Mouse (Mus musculus) lung, postnatal 14 days (tissue): ENCODE results near the gene Ccin.

Experiments used
- DNase-seq: peaks from one replicate; pipeline ENCODE4 v3.0.0; 2021

The Ccin gene

GRCm38 (mm10) chr4:44013391-44014070, 30.2 kb downstream of the Ccin start:
- no peak for DNase-seq

- DNase-seq: no peak
Measured at GRCm38 (mm10) chr4:44016071-44016470, 32.8 kb downstream of the Ccin start.

DNA sequence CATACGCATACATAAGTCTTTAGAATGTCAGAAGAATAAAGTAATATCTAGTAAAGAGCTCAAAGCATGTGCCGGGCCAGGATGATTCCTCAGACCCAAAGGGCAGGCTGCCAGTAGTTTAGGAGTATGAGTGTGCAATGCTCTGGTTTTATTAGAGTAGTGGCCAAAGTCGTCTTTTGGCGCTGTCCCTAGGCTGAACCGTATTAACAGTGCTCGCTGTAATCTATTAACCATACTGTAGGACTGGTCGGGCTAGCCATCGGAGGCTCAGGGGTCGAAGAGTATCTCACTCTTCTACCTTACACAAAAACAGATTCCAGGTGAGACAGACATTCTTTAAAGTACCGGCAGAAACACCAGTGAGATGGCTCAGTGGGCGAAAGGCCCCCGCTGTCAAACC, 33.5 kb downstream of the Ccin start:
- DNase-seq: no peak

GRCm38 (mm10) chr4:44022323-44022722, 39.0 kb downstream of the Ccin start:
- DNase-seq: no peak

DNA sequence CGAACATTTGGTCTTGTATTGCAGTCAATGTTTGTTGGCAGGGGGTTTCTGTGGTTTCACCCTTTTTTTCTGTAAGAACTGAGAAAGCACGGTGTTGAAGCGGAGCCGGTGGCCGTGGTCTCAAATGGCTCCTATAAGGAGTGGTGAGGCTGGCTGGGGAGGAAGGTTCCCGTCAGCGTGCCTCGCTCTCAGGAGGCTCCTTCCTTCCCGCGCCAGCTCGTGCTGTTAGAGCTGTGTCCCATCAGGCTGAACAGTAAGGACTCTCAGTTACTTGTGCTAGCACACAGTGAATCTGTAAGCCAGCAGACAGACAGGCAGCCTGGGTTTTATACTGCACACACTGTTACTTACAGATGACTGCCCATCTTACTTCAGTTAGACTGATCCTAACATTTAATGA, 39.5 kb downstream of the Ccin start:
- no peak for DNase-seq

DNA sequence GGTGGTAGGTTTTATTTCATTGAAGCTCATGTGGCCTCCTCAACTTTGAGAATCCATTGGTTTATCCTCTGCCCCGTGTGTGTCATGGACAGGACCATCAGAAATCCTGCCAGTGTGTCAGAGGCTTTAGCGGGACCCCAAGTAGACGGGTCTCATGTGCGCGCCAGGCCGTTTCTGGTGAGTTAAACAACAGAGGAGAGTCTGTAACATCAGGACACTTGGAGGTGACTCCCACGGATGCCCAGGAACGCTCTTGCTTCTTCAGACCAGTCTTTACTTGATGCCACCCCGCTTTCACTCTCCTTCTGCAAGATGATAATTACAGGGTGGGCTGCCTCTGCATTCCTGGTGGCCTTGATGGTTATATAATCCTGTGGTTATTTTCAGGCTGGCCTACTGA, 40.4 kb downstream of the Ccin start:
- DNase-seq: no peak

DNA sequence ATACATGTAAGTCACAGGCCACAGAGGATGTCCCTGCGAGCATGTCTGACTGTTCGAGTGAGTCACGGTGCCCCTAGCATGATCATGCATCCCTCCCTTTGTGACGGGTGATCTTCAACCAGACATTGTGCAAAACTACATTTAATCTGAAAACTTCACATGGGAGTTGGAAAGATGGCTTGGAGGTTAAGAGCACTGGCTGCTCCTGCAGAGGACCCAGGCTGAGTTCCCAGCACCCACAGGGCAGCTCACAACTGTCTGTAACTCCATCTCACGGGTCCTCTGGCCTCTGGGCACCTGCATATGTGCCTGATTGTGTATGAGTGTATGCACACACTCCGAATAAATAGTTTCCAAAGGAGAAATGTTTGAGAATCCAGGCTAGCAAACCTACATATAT, 41.0 kb downstream of the Ccin start:
- DNase-seq: no peak

DNA sequence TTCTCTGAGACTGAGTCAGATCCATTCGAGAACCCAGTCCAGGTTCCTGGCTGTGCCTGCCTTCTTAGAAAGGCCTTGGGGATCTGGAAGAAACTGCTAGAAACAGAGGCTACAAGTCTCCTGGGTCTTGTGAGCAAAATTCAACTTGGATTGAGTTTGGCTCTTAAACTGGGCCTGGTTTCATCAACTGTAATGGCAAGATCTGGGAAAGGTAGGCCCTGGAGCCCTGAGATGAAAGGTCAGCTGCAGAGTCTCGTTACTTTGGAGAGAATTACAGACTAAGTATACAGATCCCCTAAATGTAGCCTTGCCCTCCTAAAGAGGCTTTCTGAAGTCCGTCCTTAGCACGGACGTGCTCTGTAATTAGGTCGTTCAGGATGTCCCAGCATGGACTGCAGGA, 42.3 kb downstream of the Ccin start:
- DNase-seq: no peak

DNA sequence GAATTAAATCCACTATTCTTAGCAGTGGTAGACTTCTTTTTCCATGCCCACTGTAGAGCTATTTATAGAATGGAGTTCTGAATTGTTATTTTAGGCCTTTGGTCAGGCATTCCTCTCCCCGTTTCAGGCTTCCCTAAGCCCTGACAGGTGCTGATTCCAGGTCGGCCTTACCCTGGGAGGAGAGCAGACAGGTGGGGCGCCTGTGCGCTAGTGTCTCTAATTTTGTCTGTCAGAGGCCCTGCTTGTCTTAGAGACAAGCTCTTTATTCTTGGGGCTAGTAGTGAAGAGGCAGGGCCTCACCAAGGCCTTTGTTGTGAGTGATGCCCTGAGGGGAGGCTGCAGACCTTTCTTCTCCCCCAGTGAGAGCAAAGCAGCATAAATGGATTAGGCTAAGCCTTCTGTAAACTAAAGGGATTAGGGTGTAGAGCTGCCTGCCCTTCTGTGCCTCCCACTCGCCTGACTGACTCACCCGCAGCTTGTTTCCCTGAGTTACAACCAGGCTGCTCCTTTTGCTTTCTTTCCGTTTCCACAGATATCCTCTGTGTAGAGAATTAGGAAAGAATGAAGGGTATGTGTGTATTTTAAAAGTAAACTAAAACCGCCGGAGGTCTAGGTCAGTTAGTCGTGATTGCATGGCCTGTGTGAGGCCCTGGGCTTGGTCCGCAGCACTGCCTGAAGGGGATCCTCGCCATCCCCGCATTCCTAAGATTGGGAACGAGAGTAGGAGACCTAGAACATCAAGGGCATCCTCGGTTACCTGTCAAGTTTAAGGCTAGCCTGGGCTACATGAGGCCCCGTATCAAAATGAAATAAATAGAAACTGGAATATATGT, 45.2 kb downstream of the Ccin start:
- DNase-seq: no peak

DNA sequence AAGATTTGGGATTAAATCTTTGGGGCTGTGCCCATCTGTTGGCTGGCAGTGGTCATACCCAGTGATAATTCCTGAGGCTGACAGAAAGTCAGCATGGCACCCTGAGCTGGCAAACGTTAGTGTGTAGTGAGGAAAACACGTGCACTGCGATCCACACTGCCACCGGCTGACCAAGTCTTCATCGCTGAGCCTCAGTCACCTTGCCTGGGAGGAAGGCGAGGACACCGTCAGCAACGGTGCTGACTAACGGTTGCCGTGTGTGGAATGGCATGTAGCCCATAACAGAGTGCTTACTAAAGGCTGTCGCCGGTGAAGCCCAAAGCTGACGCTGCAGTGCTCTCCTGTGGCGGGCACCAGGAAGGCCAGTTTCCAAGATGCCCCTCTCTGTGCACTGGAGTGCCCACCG, 46.4 kb downstream of the Ccin start:
- no peak for DNase-seq

DNA sequence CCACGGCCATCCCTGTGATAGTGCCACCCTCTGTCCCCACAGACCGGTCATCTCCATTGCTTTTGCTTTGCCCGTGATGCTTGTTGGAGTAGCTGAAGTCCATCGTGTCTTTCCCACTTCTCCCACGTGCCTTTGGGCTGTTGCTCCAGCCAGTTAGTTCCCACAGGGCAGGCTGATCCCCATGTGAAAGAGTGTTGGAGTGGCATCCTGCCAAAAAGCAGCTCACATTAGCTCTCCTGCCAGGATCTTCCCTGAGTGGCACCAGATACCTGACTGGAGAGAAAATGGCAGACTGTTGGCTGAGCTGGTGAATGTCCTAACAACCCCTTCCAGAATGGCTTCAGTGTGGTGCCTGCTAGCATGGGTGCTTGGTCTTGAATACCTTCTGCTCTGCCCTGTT, 48.2 kb downstream of the Ccin start:
- DNase-seq: no peak
